Mouse (Mus musculus): ENCODE measurements around the gene Entpd1. TPM values are rescaled to one million over a fixed set of nuclear protein-coding genes. Genes with fewer than 3 reads are reported as not detected.
"Not testable (repeated sequence)": the region's sequence is repeated elsewhere in the genome, so short reads cannot be mapped to it uniquely, and the experiment has no call there.

The Entpd1 gene
- polyA plus RNA-seq, 1 experiment from 2014 or later: 3.7 TPM

GRCm38 (mm10) chr19:40595231-40595630 is 16.9 kb upstream of the Entpd1 start:
- Histone ChIP-seq H3K27me3 (ENCODE audit: poor library complexity, severe bottlenecking) (no peaks in the 10 kb centered on the region), H3K27ac (no peak overlapping the region), H3K36me3 (replicated peaks) (peaks cover 36% of the 10 kb centered on the region), H3K4me1 (no peaks in the 10 kb centered on the region), H3K4me3 (no peak overlapping the region), H3K9me3 (no peaks in the 10 kb centered on the region)
- 97% methylated on average over 3 of the region's 3 CpGs for WGBS
- DNase-seq (ENCODE audit: extremely low spot score, low spot score): no peak

GRCm38 (mm10) chr19:40595831-40596230 is 16.3 kb upstream of the Entpd1 start:
- WGBS: 93% methylated on average over 8 of the region's 8 CpGs

DNA sequence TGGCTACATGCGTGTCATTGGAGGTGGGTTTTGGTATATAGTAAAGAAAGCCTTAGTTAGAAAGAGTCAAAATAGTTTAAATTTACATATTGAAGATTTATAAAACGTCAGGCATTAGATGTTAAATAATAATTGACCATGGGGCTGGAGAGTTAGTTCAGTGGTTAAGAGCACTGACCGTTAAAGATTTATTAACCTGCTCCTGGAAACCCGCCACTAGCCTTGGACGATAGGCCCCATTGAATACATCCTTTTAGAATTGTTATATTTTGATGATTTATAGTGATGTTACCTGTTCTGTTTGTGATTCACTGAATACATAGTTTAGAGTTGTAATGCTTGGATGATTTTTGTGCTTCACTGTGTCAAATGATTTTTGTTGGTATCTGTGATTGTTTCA is 11.3 kb upstream of the Entpd1 start:
- not testable (repeated sequence) for H3K9me3 ChIP-seq; DNase-seq (ENCODE audit: extremely low spot score, low spot score); H3K4me1 ChIP-seq; H3K27ac ChIP-seq; H3K27me3 ChIP-seq (ENCODE audit: poor library complexity, severe bottlenecking); H3K4me3 ChIP-seq
- 90% methylated on average over 5 of the region's 5 CpGs for WGBS
- peaks cover 47% of the 10 kb centered on the region for H3K36me3 ChIP-seq (replicated peaks)

More at GRCm38 (mm10) chr19:40595831-40596230, 16.3 kb upstream of the Entpd1 start:
- Histone ChIP-seq H3K9me3 (no peaks in the 10 kb centered on the region), H3K27me3 (ENCODE audit: poor library complexity, severe bottlenecking) (no peaks in the 10 kb centered on the region), H3K4me1 (no peaks in the 10 kb centered on the region), H3K27ac (no peak overlapping the region), H3K36me3 (replicated peaks) (peaks cover 36% of the 10 kb centered on the region), H3K4me3 (no peak overlapping the region)
- no peak for DNase-seq (ENCODE audit: extremely low spot score, low spot score)

GRCm38 (mm10) chr19:40601870-40602269 is 10.3 kb upstream of the Entpd1 start:
- Histone ChIP-seq H3K36me3 (replicated peaks) (peaks cover 47% of the 10 kb centered on the region), H3K27ac (no peak overlapping the region)
- DNase-seq (ENCODE audit: extremely low spot score, low spot score): no peak

DNA sequence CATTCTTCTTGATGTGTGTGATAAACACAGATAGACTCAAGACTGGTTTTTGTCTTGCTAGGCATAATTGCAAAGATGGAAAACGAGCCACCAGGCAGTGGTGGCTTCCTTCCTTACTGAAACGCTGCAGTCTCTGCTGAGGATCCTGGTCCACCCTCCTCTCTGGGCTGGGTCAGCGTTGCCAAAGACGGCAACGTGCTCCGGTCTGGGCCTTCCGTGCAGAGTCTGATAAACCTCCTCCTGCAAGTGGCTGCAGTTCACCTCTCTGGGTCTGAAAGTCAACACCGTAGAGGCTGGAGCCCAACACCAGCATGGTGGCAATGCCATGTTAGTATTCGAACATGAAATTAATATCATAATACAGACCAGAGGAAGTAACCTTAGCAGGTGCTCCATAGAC is 7.0 kb upstream of the Entpd1 start:
- no peaks in the 10 kb centered on the region for H3K9me3 ChIP-seq
- H3K36me3 ChIP-seq (replicated peaks): peaks cover 68% of the 10 kb centered on the region
- H3K4me3 ChIP-seq: no peak overlapping the region
- H3K27ac ChIP-seq: no peak overlapping the region
- WGBS: 94% methylated on average over 9 of the region's 9 CpGs
- H3K4me1 ChIP-seq: no peaks in the 10 kb centered on the region
- no peak for DNase-seq (ENCODE audit: extremely low spot score, low spot score)
- no peaks in the 10 kb centered on the region for H3K27me3 ChIP-seq (ENCODE audit: poor library complexity, severe bottlenecking)

More at GRCm38 (mm10) chr19:40601870-40602269, 10.3 kb upstream of the Entpd1 start:
- Histone ChIP-seq H3K4me1 (no peaks in the 10 kb centered on the region), H3K27me3 (ENCODE audit: poor library complexity, severe bottlenecking) (no peaks in the 10 kb centered on the region), H3K9me3 (no peaks in the 10 kb centered on the region), H3K4me3 (no peak overlapping the region)
- WGBS: 87% methylated on average over 3 of the region's 3 CpGs

DNA sequence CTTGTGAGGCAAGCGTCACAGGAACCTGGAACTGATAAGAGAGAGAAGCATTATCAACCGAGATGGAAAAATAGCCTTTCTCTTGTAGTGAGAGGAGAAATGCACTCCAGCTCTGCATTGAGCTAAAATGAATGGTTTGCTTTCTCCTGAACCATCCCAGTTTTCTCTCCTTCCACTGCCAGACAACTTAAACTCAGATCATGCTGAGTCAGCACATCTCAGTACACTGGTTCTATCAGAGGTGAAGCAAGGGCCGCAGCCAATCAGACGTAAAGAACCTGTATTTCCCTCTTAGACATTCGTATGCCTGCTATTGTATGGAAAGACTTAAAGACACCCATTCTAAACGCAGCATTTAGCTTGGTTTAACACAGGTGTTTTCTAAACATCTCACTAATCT is 4.5 kb upstream of the Entpd1 start:
- Histone ChIP-seq H3K4me1 (peaks cover 12% of the 10 kb centered on the region), H3K9me3 (no peaks in the 10 kb centered on the region), H3K27ac (no peak overlapping the region), H3K4me3 (no peak overlapping the region), H3K36me3 (replicated peaks) (peaks cover 61% of the 10 kb centered on the region), H3K27me3 (ENCODE audit: poor library complexity, severe bottlenecking) (no peaks in the 10 kb centered on the region)
- 90% methylated on average over 6 of the region's 6 CpGs for WGBS
- no peak for DNase-seq (ENCODE audit: extremely low spot score, low spot score)

DNA sequence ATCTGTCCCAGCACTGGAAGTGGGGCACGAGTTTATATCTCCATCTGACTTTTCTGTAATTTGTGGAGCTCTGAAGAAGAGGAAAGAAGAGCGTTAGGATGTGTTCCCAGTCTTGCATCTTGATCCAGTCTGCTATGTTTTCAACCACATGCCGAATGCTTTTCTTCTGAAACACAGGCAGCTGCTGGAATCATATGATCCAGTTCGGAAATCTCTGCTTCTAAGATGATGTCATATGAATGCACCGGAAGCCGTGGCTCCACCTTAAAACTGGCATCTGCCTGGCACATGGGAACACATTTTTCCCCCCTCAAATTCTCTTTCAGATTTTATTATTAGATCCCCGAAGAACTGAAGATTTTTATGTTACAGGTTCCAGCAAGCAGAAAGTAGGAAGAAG is 2.6 kb downstream of the Entpd1 start:
- 89% methylated on average over 7 of the region's 7 CpGs for WGBS
- Histone ChIP-seq H3K27ac (no peak overlapping the region), H3K4me3 (no peak overlapping the region), H3K36me3 (replicated peaks) (peaks cover under 1% of the 10 kb centered on the region), H3K27me3 (ENCODE audit: poor library complexity, severe bottlenecking) (no peaks in the 10 kb centered on the region), H3K9me3 (no peaks in the 10 kb centered on the region), H3K4me1 (peaks cover 12% of the 10 kb centered on the region)
- DNase-seq (ENCODE audit: extremely low spot score, low spot score): no peak

DNA sequence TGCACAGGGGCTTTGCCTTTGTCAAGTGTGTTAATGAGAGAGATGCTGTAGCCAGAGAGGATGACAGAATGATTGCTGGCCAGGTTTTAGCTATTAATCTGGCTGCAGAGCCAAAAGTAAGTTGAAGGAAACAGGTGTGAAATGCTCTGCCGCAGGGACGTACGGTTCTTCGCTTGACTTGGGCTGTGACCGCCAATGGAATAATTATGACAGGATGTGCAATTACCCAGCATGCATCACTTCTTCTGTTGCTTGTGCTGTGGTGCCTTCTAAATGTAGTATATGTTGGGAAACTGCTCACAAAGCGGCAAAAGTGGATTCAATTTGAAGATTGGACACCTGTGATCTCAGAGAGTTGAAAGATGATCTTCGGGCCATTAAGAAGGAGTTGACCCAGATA is 3.9 kb downstream of the Entpd1 start:
- no peak overlapping the region for H3K27ac ChIP-seq
- DNase-seq (ENCODE audit: extremely low spot score, low spot score): no peak
- no peaks in the 10 kb centered on the region for H3K9me3 ChIP-seq
- H3K27me3 ChIP-seq (ENCODE audit: poor library complexity, severe bottlenecking): peaks cover 2% of the 10 kb centered on the region; the same call in 1 of the 2 replicates
- H3K4me3 ChIP-seq: no peak overlapping the region
- no peaks in the 10 kb centered on the region for H3K36me3 ChIP-seq (replicated peaks)
- 92% methylated on average over 7 of the region's 7 CpGs for WGBS
- H3K4me1 ChIP-seq: peaks cover 10% of the 10 kb centered on the region

- H3K4me1 ChIP-seq; DNase-seq (ENCODE audit: extremely low spot score, low spot score); H3K27me3 ChIP-seq (ENCODE audit: poor library complexity, severe bottlenecking); H3K4me3 ChIP-seq; H3K27ac ChIP-seq; H3K36me3 ChIP-seq (replicated peaks); H3K9me3 ChIP-seq: not testable (repeated sequence)
- 60% methylated on average over 14 of the region's 26 CpGs for WGBS
These were observed 9.4 kb downstream of the Entpd1 start for GRCm38 (mm10) chr19:40621616-40622015.

- Histone ChIP-seq H3K4me1 (no peaks in the 10 kb centered on the region), H3K27ac (no peak overlapping the region), H3K27me3 (ENCODE audit: poor library complexity, severe bottlenecking) (peaks cover 4% of the 10 kb centered on the region; the same call in 1 of the 2 replicates), H3K9me3 (no peaks in the 10 kb centered on the region), H3K4me3 (no peak overlapping the region), H3K36me3 (replicated peaks) (no peaks in the 10 kb centered on the region)
- WGBS: 83% methylated on average over 12 of the region's 12 CpGs
- no peak for DNase-seq (ENCODE audit: extremely low spot score, low spot score)
These were observed 13.8 kb downstream of the Entpd1 start for GRCm38 (mm10) chr19:40625935-40626334.

DNA sequence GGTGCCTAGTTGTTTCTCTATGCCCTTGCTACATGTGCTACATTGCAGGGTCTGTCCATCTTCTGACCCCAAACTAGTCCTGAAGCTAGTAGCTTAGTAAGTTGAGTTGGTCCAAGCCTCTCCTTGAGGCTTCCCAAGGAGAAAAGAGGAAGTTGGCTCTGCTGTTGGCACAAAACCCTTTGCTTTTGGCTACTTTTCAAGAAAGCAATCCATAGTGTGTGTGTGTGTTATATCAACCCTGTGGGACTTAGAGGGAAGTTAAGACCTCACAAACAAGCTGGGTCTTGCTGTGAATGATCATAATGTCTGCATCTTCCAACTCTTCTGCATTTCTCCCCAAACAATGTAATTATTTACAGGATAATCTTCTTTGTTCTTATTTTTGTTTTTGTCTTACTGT is 16.8 kb downstream of the Entpd1 start:
- no peaks in the 10 kb centered on the region for H3K27me3 ChIP-seq (ENCODE audit: poor library complexity, severe bottlenecking)
- no peaks in the 10 kb centered on the region for H3K9me3 ChIP-seq
- no peaks in the 10 kb centered on the region for H3K36me3 ChIP-seq (replicated peaks)
- H3K4me1 ChIP-seq: no peaks in the 10 kb centered on the region
- H3K27ac ChIP-seq: no peak overlapping the region
- H3K4me3 ChIP-seq: no peak overlapping the region
- no peak for DNase-seq (ENCODE audit: extremely low spot score, low spot score)

DNA sequence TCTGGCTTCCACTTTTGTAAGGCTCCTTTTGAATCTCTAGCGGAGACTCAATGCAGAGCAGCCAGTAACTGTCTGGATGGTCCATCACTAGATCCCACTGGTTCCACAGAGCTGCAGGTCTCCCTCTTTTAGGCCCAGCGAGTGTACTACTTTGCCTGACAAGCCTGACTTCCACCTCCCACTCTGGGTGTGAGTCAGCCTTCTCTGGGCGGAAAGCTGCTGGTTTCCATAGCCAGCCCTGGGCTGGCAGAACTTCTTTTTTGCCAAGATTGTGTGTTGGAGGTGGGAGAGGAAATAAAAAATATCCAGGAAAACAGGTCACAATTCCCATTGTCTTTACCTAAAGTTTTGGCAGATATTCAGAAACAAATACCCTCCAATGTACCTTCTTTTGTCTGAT is 17.9 kb downstream of the Entpd1 start:
- Histone ChIP-seq H3K4me1 (no peaks in the 10 kb centered on the region), H3K36me3 (replicated peaks) (no peaks in the 10 kb centered on the region), H3K27me3 (ENCODE audit: poor library complexity, severe bottlenecking) (no peaks in the 10 kb centered on the region), H3K4me3 (no peak overlapping the region), H3K27ac (no peak overlapping the region), H3K9me3 (no peaks in the 10 kb centered on the region)
- no peak for DNase-seq (ENCODE audit: extremely low spot score, low spot score)
- WGBS: 87% methylated on average over 3 of the region's 3 CpGs

DNA sequence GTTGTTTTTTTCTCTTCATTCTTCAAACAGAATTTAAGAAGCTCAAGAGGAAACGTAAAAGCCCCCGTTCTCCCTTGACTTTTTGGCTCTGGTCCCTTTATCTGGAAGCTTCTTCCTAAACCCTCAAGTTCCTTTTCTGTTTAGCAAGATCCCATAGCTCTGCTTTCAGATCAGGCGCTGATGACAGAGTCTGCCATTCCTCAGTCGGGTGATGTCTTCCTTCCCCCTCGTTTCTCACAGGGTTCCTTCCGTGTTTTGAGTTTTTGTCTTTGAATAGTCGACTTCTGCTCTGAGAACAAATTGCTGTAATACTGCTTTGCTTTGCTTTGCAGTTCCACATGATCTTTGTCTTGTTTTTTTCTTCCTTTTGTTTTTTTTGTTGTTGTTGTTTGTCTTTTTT is 18.4 kb downstream of the Entpd1 start:
- Histone ChIP-seq H3K27ac (no peak overlapping the region), H3K4me1 (no peaks in the 10 kb centered on the region), H3K27me3 (ENCODE audit: poor library complexity, severe bottlenecking) (no peaks in the 10 kb centered on the region), H3K4me3 (no peak overlapping the region), H3K36me3 (replicated peaks) (no peaks in the 10 kb centered on the region), H3K9me3 (no peaks in the 10 kb centered on the region)
- WGBS: 87% methylated on average over 7 of the region's 7 CpGs
- DNase-seq (ENCODE audit: extremely low spot score, low spot score): no peak

DNA sequence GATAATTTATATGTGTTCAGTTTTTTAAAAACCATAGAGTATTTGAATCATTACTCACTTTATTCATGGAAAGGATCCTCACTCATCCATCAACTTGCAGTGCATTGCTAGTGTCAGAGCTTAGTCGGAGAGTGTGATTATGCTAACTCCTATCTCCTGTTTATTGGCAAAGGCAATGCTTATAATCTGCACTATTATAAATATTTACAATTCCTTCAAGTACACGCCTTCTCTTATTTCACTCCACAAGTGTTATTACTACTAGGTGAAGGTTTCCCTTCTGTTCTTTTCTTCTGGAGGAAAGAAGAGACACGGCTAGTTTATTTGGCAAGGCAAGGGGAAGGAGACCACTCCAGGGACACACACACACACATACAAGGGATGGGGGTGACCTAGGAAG is 20.0 kb downstream of the Entpd1 start:
- Histone ChIP-seq H3K27me3 (ENCODE audit: poor library complexity, severe bottlenecking) (no peaks in the 10 kb centered on the region), H3K27ac (no peak overlapping the region), H3K36me3 (replicated peaks) (no peaks in the 10 kb centered on the region), H3K4me3 (no peak overlapping the region), H3K9me3 (no peaks in the 10 kb centered on the region), H3K4me1 (no peaks in the 10 kb centered on the region)
- 89% methylated on average over 3 of the region's 3 CpGs for WGBS
- no peak for DNase-seq (ENCODE audit: extremely low spot score, low spot score)

Measured in forebrain, embryonic 10.5 days (tissue).